Mouse (Mus musculus) layer of hippocampus, postnatal 36 days (tissue): ENCODE data around the gene C1ra. TPM values are rescaled to one million over a fixed set of nuclear protein-coding genes. Genes with fewer than 3 reads are reported as not detected.
"Not testable (repeated sequence)": the region's sequence is repeated elsewhere in the genome, so short reads cannot be mapped to it uniquely, and the experiment has no call there.

Experiments
- DNase-seq, 2 experiments: peaks; one replicate each; pipeline ENCODE4 v3.0.0; 2022
- total RNA-seq, 2 experiments: library from RNA; stranded (reverse); gene quantifications; 2 replicates each; pipeline ENCODE4 v1.2.3; 2021

The C1ra gene
- total RNA-seq, 2 experiments from 2014 or later = 0.51 to 0.72 TPM

DNA sequence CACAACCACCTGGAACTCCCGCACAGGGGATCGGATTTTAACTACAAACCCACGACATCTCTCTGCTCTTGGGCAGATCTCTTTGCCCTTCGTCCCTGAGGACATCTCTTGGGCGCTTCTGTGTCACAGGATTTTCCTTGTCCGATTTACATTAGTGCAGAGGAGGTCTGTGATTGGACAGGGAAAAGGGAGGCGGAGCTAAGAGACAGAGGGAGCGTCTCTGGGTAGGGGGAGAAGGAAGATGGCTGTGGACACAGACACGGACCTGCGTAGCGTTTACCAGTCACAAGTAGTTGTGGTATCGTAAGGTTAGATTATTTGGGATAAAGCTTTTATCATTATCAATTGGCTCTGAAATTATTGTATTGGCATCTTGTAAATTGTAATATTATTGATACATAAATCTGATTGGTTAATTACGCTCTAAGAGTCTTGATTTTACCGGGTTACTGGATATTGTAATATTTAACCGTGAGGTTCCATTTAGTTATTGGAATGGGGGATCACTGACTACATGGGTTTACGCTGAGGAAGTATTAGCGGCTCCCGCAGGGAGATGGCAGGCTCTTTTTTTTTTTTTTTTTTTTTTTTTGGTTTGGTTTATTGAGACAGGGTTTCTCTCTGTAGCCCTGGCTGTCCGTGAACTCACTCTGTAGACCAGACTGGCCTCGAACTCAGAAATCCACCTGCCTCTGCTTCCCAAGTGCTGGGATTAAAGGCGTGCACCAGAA lies 26.6 kb upstream of the C1ra start:
- no peak for DNase-seq

DNA sequence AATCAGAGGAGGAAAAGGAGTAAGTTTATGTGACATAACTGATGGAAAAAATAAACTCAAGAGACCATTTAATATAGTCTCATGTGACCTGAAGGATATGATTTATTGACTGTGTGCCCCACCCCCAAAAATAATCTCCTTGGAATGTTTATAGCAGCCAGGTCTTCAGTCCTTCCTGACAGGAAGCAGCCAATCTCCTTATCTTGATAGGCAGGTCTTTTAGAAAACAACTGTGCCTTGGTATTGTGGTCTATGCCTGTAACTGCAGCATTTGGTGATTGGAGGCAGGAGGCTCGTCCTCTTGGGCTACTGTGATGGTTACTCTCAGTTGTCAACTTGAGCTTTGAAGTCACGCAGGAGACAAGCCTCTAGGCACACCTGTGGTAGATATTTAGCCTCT lies 24.7 kb upstream of the C1ra start:
- no peak for DNase-seq

DNA sequence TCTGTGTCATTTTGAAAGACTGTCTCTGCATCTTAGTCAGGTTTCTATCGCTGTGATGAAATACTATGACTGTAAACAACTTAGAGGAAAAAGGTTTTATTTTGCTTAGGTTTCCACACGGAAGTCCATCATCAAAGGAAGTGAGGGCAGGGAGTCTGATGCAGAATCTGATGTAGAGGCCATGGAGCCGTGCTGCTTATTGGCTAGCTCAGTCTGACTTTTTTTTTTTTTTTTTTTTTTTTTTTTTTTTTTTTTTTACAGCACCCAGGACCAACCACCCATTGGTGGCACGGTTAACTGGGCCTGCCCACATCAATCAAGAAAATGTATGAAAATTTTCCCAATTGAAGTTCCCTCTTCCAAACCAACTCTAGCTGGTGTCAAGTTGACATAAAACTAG lies 23.3 kb upstream of the C1ra start:
- no peak for DNase-seq

DNA sequence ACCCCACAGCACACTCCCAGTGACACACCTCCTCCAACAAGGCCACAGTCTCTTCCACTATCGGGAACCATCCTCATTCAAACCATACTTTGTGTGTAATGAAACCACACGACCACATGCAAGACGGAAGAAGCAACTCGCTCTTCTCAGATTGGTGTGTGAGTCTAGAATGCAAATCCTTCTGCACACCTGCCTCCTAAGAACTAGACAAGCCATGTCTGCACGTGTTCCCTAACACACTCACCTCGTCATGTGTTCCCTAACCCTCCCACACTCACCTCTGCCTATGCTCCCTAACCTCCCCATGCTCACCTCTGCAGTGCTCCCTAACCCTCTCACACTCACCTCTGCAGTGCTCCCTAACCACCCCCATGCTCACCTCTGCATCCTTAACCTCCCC lies 20.8 kb upstream of the C1ra start:
- DNase-seq = no peak

DNA sequence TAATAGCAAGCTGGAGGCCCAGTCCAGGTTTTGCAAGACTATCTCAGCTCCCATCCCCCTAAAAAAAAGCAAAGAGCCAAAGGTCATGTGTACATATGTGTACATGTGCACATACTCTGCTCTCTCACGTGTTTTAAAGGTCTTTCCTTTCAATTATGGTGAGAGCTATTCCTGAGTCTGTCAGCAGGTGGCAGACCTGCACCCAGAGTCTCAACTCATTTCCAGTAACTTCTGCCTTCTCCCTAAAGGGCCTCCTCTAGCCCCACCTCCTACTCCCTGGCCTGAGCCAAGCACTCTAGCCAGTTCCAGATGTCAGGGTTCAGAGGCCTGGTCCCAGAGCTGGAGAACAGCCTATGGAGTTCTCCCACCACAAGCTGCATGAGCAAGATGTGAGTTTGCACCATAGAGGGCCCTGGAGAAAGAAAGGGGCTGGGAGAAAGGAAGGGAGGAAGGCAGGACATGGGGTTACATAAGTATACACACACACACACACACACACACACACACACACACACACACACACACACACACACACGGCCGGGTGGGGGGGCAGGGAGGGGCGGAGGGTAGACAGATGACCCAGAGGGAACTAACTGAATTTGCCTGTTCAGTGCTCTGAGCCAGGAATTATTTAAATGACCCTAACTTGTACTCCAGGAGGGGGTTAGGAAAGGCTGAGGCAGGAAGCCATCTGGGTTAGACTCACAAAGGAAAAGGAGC lies 19.2 kb upstream of the C1ra start, which contains the start of gene C1rl:
TSS of gene C1rl (plus strand) at position 272 of the 720 bp plus-strand sequence.
- DNase-seq = peak; percentile 39 to 62

DNA sequence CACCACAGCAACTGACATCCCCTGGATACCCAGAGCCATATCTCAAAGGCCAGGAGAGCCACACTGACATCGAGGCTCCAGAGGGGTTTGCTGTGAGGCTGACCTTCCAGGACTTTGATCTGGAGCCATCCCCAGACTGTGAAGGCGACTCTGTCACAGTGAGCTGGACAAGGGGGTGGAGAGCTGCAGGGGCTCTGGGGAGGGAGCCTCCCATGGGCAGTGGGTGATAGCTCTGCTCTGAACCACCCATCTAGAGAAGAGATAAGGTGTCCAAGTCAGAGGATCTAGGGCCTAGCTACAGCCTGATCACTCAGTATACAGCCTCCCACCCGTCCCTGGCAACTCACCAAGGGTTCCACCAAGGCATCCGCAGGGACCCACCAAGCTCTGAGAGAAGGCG lies 18.3 kb upstream of the C1ra start:
- DNase-seq = no peak

DNA sequence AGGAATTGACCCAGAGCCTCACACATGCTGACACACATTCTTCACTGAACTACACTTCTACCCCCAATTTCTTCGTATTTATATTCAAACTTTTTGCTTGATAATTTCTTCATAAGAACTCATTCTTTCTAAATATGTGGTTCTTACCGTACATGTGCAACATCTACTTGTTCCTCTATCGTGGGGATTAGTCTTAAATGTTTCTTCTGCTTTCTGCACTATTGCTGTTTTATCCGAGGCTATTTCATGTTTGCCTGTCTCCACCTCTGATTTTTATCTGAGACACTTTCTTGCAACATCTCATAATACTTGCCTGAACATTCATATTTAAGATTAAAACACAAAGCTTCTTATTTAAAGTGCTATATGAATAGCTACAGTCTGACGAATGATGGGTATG lies 16.2 kb upstream of the C1ra start:
- DNase-seq = no peak

DNA sequence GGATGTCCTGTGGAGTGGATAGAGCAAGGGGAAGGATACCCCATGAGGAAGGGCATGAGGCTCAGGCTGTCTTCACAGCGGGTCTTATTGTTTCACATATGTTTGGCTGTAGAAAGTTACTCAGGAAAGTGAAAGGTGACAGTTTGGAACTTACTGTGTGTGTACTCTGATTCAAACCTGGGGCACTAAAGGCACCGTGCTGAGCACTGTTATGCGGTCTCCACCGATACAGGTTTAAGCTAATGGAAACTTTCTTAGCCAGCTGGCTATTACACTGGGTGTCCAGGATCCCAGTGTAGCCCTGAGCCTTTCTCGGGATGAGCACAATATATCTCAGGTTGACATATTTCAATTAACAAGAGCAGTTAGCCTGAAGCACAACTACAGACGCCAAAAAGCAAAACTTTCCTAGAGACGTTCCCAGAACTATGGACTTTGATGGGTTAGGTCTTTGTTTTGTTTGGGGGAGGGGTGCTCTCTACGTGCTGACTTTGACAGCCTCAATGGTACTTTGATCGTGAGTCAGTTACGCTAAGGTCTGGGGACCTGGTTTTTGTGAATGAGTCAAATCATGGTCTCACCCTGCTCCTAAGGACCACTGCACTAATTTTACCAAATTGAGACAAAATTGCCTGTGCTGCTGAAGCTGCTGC lies 12.2 kb upstream of the C1ra start:
- DNase-seq = no peak

DNA sequence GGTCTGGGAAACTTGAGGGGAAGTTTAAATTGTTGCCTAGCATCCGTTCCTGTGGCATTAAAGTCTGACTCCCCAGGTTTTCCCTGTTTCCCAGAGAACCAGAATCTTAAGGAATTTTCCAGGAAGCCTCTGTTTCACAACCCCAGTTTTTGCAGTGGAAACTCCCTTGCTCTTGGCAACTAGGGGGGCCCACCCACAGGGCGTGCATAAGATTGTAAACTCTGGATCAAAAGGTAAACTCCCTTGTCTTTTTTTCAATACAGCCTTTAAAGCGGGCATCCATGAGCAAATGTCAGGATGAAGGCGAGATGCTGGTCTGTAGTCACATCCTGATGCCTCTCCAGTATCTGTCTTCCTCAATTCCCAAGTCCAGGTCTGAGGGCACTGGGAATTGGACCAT lies 10.7 kb upstream of the C1ra start:
- no peak for DNase-seq

DNA sequence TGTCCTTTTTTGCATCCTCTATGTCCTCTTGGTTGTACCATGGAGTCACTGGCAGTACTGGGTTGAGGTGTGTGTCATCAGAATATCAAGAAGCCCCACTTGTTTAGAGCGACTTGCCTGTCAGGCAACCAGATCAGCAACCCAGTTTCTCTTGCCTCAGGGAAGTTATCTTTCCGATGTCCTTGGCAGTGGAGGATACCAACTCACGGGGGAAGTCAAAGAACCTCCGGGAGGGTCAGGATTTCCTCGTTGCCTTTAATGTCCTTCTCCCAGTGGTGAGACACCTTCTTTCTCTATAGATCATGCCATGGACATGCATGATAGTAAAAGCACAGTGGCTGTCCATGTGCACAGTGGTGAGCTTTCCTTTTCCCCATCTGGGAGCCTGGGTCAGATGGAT lies 10.2 kb upstream of the C1ra start:
- DNase-seq = no peak

DNA sequence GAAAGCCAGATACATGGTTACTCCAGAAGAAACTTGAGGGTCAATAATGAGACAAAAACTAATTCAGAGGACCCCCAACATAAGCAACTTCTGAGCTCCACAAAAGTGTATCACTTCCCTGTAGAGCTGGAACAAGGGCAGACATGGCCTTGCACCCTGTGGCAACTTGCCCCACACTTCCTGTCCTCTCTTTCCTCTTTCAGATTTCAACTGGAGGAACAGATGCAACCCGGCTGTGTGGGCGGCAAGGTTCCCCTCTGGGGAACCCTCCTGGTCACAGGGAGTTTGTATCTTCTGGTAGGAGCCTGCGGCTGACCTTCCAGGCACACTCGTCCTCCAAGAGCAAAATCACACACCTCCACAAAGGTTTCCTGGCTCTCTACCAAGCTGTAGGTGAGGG lies 7.2 kb upstream of the C1ra start:
- DNase-seq = no peak

DNA sequence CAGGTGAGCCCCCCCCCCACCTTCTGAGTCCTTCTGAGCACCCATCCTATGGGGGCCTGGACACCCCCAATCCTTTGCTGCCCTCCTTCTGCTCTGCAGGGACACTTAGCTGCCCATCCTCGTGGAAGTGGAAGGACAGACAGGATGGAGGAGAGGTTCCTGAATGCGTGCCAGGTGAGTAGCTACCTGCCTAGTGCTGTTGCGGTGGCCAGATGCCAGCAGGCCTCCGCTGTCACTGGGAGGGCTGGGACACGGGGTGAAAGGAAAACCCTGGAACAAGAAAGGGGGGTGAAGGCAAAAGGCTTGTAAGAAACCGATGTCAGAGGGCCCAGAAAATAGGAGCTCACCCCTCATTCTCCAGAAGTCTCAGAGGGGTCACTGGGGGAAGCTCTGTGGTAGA lies 5.2 kb upstream of the C1ra start:
- DNase-seq = no peak

DNA sequence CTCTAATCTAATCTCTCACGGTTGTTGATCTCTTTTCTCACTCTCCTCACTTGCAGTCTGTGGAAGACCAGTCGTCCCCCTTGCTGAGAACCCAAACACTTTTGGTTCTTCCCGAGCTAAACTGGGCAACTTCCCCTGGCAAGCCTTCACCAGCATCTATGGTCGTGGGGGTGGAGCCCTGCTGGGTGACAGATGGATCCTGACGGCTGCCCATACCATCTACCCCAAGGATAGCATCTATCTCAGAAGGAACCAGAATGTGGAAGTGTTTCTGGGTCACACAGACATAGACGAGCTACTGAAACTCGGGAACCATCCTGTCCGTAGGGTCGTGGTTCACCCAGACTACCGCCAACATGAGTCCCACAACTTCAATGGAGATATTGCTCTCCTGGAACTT lies 3.9 kb upstream of the C1ra start:
- DNase-seq = peak; percentile 13 to 15

DNA sequence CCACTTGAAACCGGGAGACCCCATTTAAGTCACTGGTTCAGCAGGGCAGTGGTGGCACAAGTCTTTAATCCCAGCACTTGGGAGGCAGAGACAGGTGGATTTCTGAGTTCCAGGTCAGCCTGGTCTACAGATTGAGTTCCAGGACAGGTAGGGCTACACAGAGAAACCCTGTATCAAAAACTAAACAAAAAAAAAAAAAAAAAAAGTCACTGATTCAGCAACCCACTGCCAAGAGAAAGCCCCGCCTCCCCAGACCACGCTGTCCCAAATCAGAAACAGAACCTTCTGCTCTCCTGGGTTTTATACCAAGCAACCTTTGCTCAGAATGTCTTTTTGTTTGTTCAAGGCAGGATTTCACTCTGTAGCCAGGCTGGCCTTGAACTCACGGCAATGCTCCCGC lies 3.0 kb upstream of the C1ra start:
- DNase-seq = not testable (repeated sequence)

DNA sequence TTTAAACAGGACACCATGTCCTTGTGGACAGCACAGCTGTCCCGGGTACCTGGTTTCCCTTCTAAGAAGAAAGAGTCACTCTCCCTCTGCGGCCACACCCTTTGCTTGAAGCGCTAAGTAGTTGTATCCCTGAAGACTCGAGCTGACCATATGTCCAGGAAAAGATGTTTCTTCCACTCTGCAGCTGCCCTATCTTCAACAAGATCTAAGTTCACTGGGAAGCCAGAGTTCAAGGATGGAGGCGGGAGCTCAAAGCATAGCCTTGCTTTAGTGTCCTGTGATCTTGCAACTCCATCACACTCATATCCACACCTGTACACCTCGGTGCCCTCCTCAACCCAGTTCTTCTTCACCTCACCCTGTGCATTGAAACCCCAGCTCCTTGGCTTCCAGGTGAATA lies 269 bp upstream of the C1ra start:
- DNase-seq = no peak

DNA sequence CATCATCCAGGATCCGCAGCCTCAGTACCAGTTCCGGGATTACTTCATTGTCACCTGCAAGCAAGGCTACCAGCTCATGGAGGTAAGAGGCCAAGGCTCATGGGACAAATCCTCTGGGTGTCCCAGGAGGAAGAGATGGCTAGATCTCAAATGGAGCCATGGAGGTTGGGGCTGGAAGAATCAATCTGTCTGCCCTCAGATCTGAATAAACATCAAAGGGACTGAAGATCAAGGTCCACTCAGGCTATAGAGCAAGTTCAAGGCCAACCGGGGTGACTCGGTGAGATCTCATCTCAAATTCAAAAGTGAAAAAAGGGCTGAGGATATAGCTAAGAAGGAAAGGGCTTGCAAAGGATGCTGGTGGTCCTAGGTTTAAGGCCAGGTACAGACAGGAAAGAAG lies 5.5 kb downstream of the C1ra start:
- DNase-seq = not testable (repeated sequence)

DNA sequence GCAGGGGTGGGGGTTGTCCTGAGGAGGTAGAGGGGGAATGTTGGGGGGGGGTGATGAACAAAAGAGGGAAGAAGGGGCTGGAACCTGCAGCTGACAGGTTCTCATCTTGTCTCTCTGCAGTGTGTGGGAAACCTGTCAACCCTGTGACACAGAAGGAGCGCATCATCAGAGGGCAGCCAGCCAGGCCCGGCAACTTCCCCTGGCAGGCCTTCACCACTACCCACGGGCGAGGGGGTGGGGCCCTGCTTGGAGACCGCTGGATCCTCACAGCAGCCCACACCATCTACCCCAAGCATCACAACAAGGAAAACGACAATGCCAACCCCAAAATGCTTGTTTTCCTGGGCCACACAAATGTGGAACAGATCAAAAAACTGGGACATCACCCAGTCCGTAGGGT lies 9.9 kb downstream of the C1ra start:
- peak in 1 of 2 experiments; percentile 36 for DNase-seq

DNA sequence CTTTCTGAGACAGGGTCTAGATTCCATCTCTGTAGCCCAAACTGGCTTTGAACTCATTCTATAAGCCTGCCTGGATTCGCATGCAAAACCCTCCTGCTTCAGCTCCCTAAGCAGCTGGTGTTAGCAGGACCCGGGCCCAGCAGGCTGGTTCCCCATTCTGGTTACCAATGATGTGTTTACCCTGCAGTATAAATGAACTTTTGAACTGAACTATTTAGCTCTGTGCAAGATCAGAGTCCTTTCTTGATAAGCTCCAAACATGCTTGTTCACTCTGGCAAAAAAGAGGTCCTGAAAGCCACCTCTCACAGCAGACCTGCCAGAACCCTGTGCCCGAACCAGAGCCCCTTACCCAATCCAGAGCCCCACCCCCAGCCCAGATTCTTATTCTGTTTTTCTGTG lies 15.7 kb downstream of the C1ra start:
- DNase-seq = no peak

DNA sequence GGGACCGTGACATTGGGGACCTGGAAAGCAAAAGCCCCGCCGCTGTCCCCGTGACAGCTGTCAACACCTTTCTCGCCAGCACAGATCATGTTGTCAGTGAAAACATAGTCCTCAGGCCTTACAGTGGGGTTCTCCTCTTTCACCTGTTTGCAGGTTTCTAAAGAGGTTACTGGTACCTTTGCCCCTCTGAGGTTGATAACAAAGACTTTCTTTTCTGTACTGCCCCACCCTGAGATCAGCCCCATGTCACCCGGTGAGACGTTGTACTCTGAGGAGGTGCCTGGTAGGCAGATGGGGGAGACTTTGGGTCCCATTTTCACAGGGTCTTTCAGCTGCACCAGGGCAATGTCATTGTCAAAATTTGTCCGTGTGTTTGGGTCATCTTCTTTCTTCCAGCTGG lies 18.9 kb downstream of the C1ra start:
- no peak for DNase-seq

DNA sequence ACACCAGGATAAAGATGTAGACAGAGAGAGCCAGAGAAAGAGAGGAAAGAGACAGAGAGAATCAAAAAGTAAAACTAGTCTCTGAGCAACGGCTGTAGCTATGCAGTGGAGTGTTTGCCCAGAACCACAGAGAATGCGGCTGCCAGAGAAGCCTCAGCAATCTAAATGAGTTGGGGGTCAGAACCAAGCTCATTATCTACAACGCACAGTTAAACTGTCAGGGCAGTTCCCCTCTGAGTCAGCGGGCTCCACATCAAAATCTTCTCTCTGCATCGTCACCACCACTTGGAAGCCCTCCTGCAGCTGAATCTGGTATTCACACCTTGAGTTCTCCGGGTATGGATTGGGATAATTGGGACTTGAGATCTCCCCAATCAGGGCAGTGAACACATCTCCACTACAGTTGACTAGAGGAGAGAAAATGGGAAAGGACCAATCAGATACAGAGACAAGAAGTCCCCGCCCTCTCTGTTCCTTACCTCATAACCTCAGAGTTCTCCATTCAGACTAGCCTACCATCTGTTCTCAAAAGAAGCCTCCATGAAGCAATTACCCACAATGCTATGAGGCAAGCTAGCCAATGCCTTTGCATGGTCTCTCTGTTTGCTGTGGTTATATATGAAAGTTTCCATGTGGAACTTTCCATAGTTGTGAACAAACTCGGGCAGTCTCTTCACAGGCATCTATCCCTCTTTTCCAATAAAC lies 24.1 kb downstream of the C1ra start:
- DNase-seq = not testable (repeated sequence)

DNA sequence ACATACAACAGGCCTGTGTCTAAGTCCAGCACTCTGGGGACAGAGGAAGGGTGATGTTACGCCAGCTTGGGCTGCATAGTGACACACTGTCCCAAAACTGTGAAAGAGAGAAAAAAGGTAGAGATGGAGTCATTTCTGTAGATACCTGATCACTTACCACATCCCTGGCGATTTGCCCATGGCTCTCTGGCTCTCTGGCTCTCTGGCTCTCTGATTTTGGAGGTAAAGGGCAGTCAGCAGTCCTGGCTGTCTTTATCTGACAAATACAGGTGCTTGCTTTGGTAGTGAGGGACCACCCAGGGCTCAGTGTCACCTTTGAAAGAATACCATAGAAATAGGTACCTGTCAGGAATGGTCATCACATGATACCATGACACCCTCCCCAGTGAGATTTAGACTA lies 29.0 kb downstream of the C1ra start:
- not testable (repeated sequence) for DNase-seq

DNA sequence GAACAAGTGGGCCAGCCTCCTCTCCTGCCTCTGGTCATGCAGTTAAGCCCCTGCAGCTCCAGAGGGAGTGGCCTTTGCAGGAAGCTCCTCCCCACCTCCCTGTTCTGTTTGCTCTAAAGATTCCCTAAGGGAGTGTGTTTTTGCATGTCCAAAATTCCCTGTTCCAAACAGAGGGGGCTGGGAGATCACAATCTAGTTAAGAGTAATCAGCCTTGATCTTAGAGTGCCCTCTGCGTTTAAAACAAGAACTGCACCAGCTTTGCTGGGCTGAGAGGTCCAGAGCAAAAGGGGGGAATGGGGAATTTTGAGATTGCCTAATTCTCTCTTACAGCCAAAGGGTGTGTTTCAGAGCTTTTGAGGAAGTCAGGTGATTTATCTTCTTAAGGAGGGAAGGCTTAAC lies 30.1 kb downstream of the C1ra start, which contains the start of gene C1s1:
TSS of gene C1s1 (minus strand) at position 76 of the 400 bp plus-strand sequence.
- DNase-seq = peak; percentile 5 to 44

DNA sequence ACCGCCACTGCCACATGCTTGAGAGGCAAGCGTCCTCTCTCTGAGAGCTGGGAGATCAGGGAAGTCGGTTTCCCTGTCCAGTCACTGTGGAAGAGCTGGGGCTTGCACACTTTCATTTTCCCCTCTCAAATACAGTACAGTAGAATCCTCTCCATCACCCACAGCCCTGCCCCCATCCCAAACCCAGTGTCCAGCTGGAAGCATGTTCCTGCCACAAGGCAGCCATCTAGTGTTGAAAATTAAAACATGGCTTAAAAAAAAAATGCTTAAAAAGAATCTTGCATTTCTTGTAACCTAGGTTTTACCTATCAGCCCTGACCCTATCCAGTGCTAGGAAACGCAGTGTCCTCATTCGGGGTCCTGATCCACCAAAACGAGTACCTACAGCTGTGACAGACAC lies 32.3 kb downstream of the C1ra start:
- DNase-seq = no peak
